Mouse (Mus musculus) R1 (cell line): Measurements from ENCODE around the gene Klhdc1.
A peak's percentile ranks its signal among the peaks of the same experiment; 100 is the strongest.

ENCODE experiments used
- DNase-seq: peaks from one replicate; pipeline ENCODE4 v3.0.0-alpha.2; 2018; ENCODE audit warnings: low read depth, low spot score

Gene Klhdc1

DNA sequence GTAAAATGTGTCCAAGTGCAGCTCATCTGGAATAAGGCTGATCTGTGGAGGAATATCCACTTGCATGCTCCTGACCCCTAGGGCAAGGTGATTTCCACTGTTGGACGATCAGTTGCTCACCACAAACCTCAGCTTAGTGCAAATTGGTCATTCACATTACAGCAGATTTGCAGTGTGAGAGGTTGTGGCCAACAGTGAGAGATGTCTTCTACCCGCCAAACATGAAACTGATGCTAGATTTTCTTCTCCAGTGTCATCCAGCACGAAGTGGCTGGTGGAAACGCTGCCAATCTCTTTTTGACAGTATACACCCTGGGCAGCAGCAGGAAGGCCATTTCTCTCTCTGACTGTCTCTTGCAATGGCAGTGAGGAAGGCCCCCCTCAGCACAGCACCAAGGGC, 54.7 kb downstream of the Klhdc1 start:
- no peak for DNase-seq

DNA sequence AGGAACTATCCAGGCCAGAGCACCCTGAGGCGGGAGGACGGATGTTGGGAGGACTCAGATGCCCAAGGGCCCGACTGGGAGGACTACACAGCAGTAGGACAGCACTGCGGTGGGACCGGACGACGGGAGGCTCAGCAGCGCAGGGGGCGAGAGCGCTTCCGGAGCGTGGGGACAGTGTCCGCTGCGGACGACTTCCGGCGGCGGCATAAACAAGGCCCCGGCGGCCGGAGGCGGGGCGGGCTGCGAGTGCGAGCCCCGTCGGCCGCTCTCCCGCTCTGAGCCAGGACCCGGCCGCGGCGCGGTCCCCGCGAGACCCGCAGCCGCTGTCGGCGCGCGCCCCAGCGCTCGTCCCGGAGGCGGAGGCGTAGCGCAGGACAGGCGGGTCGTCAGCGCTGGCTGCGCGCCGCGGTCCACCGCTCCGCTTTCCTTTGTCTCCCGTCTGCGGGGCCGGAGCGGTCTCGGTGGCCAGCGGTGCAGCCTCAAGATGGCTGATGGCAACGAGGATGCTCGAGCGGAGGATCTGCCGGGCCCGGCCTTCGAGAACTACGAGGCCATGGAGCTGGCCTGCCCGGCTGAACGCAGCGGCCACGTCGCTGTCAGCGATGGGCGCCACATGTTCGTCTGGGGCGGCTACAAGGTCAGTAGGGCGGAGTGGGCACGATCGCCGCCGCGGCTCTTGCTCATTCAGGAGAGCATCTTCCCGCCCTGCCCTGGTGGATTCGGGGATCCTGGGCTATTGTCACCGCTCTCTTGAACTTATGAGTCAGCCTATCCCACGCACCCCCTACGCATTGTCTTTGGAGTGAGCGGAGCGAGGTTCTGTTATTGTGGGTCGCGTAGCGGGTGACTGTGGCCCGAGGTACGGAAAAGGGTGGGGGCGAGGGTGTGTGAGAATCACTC, 55.8 kb downstream of the Klhdc1 start, which contains the start of gene Klhdc2:
Klhdc2 (plus strand) TSS at position 171 of the 900 bp plus-strand sequence.
- DNase-seq: peak; percentile 75

DNA sequence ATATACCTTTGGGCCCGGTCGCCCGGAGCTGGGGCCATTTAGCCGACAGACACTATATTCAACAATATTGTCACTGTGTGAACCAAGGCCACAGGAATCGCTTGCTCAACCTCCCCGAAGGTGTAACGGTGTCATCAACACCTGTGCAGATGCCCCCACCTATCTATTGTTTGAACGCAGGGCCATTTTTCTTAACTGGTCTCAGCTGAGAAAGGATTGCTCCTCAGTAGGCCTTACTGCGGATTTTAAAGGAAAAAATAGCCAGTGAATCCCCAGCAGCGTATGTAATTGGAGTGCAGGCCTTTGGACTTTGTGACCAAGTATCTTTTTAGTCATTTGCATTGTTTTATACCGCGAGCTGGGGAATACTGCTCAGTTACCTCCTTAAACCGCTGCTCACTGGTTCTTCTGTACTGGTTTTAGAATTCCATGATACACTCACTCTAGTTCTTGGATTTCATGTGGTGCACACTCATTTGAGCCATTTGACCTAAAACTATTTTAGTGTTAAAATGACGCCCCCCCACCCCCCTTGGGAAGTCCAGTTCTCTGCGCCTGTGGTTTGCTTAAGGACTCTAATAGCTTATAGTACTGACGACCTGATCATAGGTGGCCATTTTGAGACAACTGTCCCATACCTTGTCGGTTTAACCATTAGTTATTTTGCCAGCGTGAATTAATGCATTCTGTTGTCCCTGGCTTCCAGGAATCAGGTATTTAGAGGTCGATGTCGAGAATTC, 56.6 kb downstream of the Klhdc1 start:
- no peak for DNase-seq

DNA sequence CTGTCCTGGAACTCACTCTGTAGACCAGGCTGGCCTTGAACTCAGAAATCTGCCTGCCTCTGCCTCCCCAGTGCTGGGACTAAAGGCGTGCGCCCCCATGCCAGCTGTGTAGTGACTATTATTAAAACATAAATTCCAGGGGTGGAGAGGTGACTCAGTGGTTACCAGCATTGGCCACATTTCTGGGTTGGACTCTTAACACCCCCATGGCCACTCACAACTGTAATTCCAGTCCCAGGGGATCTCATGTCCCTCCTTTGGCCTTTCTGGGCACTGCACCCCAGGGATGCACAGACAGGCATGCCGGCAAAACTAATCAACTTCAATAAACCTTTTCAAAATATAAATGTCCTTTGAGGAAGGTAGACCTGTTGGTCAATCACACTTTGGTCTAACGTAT, 57.3 kb downstream of the Klhdc1 start:
- DNase-seq: no peak

DNA sequence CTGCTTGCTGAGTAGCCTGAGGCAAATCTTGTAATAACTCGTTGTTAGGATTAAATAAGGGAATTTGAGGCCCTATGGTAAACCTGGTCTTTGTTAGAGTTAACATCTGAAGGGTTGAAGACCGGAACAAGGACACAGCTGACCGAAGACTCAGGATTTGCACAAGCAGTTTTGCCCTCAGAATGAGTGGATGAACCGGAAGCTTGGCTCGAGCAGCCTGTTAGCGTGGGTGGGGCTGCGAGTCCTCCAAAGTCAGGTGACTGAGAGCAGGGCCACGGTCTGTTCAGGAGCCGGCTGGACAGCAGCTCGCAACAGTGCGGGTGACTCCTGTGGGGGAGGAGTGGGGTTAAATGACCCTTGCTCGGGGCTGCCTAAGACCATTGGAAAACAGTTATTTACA, 58.3 kb downstream of the Klhdc1 start:
- DNase-seq: no peak

DNA sequence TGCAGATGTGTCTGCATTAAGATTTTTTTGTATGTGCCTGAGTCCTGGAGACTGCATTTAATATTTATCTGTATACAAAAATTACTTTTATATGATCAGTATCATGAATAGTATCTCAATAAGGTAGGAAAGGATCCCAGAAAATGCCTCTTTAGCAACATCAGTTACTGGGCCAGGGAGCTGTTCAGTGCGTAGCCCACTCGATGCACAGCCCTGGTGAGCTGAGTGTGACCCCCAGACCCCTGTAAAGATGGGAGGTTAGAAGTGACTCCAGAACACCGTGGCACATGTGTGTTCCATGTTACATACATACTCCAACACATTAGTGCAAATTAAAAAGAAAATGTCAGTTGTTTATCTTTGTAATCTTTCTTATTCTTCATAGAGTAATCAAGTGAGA, 58.9 kb downstream of the Klhdc1 start:
- no peak for DNase-seq

DNA sequence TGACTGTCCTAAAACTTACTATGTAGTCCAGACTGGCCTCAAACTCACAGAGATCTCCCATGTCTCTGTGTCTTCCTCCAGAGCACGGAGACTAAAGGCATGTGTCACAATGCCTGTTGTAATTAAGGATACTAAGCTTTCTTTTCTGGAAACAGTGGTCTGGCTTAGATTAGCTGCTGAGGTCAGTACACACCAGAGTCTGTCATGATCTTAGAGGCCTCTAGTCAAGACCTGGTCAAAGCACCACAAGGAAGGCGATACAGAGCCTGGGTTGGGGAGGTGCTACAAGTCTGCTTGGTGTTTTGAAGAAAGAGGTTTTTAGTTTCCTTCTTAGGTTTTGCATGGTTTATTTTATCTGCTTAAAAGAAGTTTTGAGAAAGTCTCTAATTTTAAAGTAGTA, 59.4 kb downstream of the Klhdc1 start:
- no peak for DNase-seq

DNA sequence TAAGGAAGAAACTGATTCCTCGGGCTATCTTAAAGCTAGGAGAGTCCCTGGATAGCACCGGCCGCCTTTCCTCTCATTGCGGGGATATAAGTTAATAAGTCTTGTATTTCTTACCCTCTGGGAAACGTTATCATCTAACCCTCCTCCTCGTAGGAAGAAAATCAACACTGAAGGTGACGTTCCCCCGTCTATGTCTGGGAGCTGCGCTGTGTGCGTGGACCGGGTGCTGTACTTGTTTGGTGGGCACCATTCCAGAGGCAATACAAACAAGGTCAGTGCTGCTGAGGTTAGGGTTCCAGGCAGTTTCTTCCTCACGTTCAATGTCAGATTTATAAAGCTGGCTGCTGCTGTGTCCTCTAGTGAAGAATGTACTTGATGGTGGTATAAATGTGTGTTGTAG, 61.2 kb downstream of the Klhdc1 start:
- DNase-seq: no peak

DNA sequence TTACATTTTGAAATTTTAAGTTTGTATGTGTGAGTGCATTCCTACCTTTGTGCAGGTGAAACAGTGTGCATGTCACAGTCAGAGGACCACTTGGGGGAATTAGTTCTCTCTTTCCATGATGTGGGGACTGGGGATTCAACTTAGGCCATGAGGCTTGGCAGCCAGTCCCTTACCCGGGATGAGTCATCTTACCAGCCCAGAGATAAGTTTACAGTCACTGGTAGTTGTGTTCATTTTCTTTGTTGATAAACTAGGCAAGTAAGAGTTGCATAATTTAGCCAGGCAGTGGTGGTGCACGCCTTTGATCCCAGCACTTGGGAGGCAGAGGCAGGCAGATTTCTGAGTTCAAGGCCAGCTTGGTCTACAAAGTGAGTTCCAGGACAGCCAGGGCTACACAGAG, 63.1 kb downstream of the Klhdc1 start:
- no peak for DNase-seq

DNA sequence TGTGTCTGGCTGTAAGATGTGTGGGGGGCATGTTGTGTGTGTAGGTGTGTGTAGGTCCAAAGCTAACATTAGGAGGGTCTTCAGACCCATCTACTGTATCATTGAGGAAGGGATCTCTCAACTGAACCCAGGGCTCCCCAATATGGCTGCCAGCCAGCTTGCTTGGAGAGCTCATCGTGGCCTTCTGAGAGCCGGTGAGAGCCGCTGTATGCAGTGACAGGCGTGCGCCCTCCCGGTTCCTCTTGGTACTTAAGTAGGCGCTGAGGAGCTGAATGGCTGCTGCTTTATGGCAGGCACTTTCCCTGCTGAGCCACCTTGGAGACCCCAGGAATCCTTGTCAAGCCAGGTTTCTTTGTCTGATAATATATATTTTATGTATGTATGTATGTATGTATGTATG, 65.4 kb downstream of the Klhdc1 start:
- DNase-seq: peak; percentile 38

DNA sequence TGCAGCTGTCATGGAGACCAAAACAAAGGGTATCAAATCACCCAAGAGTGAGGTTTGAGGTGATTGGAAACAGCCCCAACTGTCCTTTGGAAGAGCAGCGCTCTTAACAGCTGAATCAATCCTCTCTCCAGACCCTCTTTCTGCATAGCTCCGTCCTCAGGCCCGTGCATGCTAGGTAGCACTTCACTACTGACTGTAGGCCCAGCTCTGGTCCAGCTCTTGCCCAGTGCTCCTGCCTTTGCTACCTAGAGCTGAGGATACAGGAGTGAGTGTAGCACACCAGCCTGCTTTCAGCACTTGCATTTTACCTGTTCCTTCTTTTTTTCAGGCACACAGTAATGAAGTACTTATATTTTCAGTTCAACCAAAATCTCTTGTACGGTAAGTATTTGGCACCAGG, 68.7 kb downstream of the Klhdc1 start:
- DNase-seq: no peak

DNA sequence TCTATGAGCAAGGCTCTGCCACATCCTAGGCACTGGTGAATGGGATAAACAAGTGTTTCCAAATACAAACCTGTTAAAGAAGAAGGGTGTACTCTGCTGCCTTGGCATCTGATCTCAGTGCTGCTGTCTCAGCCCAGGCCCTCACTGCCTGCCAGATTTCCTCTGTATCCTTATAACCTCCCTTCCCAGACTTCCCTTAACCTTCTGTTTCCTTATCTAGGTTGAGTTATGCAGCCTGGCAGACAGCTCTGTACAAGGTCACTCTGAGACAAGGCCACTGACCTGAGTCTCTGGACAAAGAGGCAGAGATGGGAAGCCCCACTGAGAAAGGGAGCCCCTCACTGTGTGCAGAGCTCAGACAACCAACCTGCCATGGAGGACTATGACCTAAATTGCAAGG, 77.5 kb downstream of the Klhdc1 start:
- no peak for DNase-seq

DNA sequence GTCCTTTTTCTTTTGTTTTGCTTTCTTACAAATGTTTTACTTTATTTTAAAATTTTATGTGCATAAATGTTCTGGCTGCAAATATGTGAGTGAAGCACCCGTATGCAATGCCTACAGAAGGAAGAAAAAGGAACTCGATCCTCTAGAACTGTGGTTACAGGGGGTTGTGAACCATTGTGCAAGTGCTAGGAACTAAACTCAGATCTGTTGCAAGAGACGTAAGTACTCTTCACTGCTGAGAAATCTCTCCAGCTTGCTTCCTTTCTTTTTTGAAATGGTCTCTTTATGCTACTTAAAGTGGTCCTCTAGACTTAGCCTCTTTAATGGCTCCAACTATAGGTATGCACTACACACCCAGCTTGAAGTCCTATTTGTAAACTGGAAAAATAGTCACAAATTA, 90.2 kb downstream of the Klhdc1 start:
- DNase-seq: no peak

DNA sequence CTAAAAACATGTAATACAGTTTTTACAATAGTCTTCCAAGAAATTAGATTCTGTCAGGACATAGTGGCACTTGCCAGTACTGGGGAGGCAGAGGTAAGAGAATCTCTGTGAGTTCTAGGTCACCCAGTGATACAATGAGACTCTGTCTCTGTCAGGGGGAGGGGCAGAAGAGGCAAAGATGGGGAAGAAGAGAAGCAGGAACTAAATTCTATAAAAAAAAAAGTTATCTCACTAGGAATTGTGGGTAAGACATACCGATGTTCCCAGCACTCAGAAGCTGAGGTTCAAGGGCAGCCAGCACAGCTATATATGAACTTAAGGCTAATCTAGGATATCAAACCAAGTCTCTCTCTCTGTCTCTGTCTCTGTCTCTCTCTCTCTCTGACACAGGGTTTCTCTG, 91.2 kb downstream of the Klhdc1 start:
- no peak for DNase-seq

DNA sequence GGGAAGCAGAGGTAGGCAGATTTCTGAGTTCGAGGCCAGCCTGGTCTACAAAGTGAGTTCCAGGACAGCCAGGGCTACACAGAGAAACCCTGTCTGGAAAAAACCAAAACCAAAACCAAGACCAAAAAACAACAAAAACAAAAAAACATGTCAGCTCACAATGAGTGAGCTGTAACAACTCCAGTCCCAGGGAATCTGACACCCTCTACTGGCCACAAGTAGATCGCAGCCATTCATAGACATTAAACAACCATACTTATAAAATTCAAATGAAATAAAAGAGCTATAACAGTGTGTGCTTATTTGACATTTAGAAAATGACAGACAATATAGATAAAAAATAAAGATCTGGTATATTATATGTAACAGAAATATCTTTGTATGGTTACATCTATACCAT, 92.6 kb downstream of the Klhdc1 start:
- peak; percentile 52 for DNase-seq
